Mouse (Mus musculus) bone marrow macrophage, adult 2 months (primary cell): ENCODE measurements at regions not wholly inside any gene's neighbourhood (a gene's known extent, or its start where the extent isn't known, plus 50 kb on each side); places are given as distances from the start of the nearest gene placed in this dataset.

ENCODE experiments used
- H3K27ac ChIP-seq: 2 replicates; pipeline ENCODE4 v1.5.1; 2012; ENCODE audit warnings: low read depth, low read length; ENCODE audit not compliant: insufficient read depth
- H3K4me1 ChIP-seq: 2 replicates; pipeline ENCODE4 v1.6.1; 2012; ENCODE audit warnings: low read length; ENCODE audit not compliant: control insufficient read depth, insufficient read depth
- H3K4me3 ChIP-seq: 2 replicates; pipeline ENCODE4 v1.5.1; 2012; ENCODE audit warnings: mild to moderate bottlenecking, low read length, moderate library complexity; ENCODE audit not compliant: insufficient read depth
- CTCF ChIP-seq: IDR thresholded peaks from 2 replicates; pipeline ENCODE4 v1.5.1; 2012; ENCODE audit warnings: low read depth, mild to moderate bottlenecking, low read length, moderate library complexity
- POLR2A ChIP-seq: IDR thresholded peaks from 2 replicates; pipeline ENCODE4 v1.6.1; 2012; ENCODE audit warnings: mild to moderate bottlenecking, low read depth, low read length, borderline replicate concordance

- H3K4me3 ChIP-seq: no peak overlapping the region
- H3K4me1 ChIP-seq: no peaks in the 10 kb centered on the region
- TF ChIP-seq CTCF: no peak
- TF ChIP-seq POLR2A: no peak
- no peak overlapping the region for H3K27ac ChIP-seq
These were observed 487.1 kb upstream of the Kdm8 start for GRCm38 (mm10) chr7:124957329-124957728.

DNA sequence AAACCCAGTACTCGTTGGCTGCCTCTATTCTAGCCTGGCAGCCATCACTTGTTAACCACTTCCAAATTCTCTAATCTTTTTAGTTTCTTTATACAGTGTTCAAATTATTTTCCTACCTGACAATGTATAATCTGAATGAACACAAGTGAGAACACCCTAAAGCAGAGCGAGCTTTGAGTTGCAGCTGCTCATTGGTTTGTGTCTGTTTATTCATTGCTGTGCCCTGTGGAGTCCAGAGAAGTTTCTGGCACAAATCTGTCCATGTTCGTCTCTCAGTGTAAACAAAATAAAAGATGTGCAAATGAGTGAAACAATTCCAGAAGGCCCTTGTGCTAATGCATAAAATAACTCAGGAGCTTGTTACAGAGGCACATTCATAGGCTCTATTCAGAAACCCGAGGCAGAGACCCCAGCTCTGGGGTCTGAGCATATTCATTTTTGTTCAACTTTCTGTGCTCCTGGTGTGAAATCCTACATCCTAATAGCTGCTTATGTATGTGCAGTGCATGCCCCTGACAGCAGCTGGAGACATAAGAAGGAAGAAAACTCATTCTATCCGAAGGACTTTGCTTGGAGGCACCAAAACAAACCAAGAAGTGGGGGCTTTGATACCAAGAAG lies 469.5 kb upstream of the Kdm8 start:
- Histone ChIP-seq H3K4me3 (no peak overlapping the region), H3K27ac (no peak overlapping the region), H3K4me1 (no peaks in the 10 kb centered on the region)
- TF ChIP-seq POLR2A (no peak), CTCF (no peak)

DNA sequence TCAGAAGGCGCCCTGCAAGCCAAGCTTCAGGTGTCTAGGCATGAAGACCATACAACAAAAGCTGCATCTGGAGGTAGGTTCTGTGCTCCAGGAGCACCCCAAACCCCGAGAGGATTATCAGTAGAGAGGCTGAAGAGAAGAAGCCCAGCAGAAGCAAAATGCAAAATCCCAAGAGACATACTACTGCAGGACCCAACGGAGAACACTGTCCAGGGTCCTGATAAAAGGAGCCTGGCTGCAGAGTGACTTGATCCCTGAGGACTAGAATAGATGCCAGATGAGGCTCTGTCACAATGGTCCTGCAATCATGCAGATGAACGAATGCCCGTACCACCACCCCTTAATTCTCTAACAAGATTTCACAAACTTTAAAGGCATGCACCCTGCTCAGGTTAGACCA lies 455.0 kb upstream of the Kdm8 start:
- TF ChIP-seq POLR2A (no peak), CTCF (no peak)
- Histone ChIP-seq H3K27ac (no peak overlapping the region), H3K4me3 (no peak overlapping the region), H3K4me1 (no peaks in the 10 kb centered on the region)

GRCm38 (mm10) chr7:124990695-124991094 lies 453.8 kb upstream of the Kdm8 start:
- H3K4me1 ChIP-seq: no peaks in the 10 kb centered on the region
- no peak overlapping the region for H3K4me3 ChIP-seq
- no peak for TF ChIP-seq POLR2A
- no peak for TF ChIP-seq CTCF
- no peak overlapping the region for H3K27ac ChIP-seq

- H3K27ac ChIP-seq: no peak overlapping the region
- H3K4me3 ChIP-seq: no peak overlapping the region
- no peak for TF ChIP-seq CTCF
- TF ChIP-seq POLR2A: no peak
- H3K4me1 ChIP-seq: no peaks in the 10 kb centered on the region
These were observed 447.9 kb upstream of the Kdm8 start for GRCm38 (mm10) chr7:124996538-124996937.

- Histone ChIP-seq H3K4me1 (no peaks in the 10 kb centered on the region), H3K27ac (no peak overlapping the region), H3K4me3 (no peak overlapping the region)
- TF ChIP-seq CTCF (no peak), POLR2A (no peak)
These were observed 443.8 kb upstream of the Kdm8 start for GRCm38 (mm10) chr7:125000669-125001068.

- no peak for TF ChIP-seq CTCF
- TF ChIP-seq POLR2A: no peak
- no peaks in the 10 kb centered on the region for H3K4me1 ChIP-seq
- H3K4me3 ChIP-seq: no peak overlapping the region
These were observed 438.8 kb upstream of the Kdm8 start for GRCm38 (mm10) chr7:125005638-125006037.

GRCm38 (mm10) chr7:125019259-125019658 lies 425.2 kb upstream of the Kdm8 start:
- Histone ChIP-seq H3K4me1 (no peaks in the 10 kb centered on the region), H3K27ac (no peak overlapping the region), H3K4me3 (no peak overlapping the region)
- no peak for TF ChIP-seq POLR2A
- no peak for TF ChIP-seq CTCF

More at GRCm38 (mm10) chr7:125005638-125006037, 438.8 kb upstream of the Kdm8 start:
- H3K27ac ChIP-seq: no peak overlapping the region

DNA sequence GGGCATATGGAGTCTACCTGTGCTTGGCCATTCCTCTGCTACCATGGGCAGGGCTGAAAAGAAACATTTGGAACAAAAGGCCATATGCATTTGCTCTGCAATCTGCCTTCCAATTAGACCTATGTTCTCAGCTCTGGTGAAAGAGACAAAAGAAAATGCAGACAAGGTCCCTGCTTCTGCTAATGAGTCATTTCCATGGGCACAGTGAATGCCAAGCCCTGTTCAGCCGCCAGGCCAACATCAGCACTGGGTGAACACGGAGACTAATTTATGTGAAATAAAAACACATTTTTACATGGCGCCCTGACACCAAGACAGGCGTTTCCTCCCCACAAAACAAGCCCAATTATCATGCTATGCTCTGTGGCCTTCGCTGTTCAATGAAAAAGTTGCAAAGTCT lies 419.5 kb upstream of the Kdm8 start:
- no peak for TF ChIP-seq CTCF

GRCm38 (mm10) chr7:125033778-125034177 lies 410.7 kb upstream of the Kdm8 start:
- no peaks in the 10 kb centered on the region for H3K4me1 ChIP-seq
- H3K4me3 ChIP-seq: no peak overlapping the region
- no peak overlapping the region for H3K27ac ChIP-seq
- TF ChIP-seq CTCF (no peak), POLR2A (no peak)

More for the DNA sequence above, 419.5 kb upstream of the Kdm8 start:
- Histone ChIP-seq H3K27ac (no peak overlapping the region), H3K4me1 (no peaks in the 10 kb centered on the region), H3K4me3 (no peak overlapping the region)

- TF ChIP-seq POLR2A: no peak
- TF ChIP-seq CTCF: no peak
- Histone ChIP-seq H3K4me3 (no peak overlapping the region), H3K27ac (no peak overlapping the region), H3K4me1 (no peaks in the 10 kb centered on the region)
These were observed 410.3 kb upstream of the Kdm8 start for GRCm38 (mm10) chr7:125034196-125034595.
